Comparison of ENCODE assay signal across 9 mouse cellular contexts in genomic region chr15:83724886-83725269, GRCm38 (mm10). TPM values are rescaled to one million over a fixed set of nuclear protein-coding genes. Genes with fewer than 3 reads are reported as not detected.
DNase-seq lines count a peak whose midpoint lies in the region; ATAC-seq and TF ChIP-seq lines count a peak whose summit lies in the region.
"Had no signal": no experiment of that assay in that cellular context is flagged by ENCODE, and none has a peak within 500 bp of the region (broad histone marks: within the 10 kb centered on the region; RNA-seq: fewer than 3 reads in every experiment).

Gene Scube1 (minus strand): TSS chr15:83725021.

- peak within 1 kb of the TSS; percentile 62 for H3K4me3 ChIP-seq in forebrain, postnatal 0 days (ENCODE audit: low read depth, low read length)
- peak within 1 kb of the TSS; percentile 1 to 45; a peak in 3 of 4 replicates for H3K4me3 ChIP-seq in liver, embryonic 14.5 days (ENCODE audit: insufficient read depth in 1 of 2, low read depth in 2 of 2, low read length in 2 of 2)
- H3K4me3 ChIP-seq in olfactory bulb, adult 2 months (ENCODE audit: insufficient read depth, low read depth, low read length) = peak within 1 kb of the TSS; percentile 48

- H3K4me1 ChIP-seq in forebrain, postnatal 0 days (ENCODE audit: insufficient read depth) = peaks cover 3% of the 10 kb centered on the region; the same call in 1 of the 2 replicates
- H3K4me1 ChIP-seq in liver, embryonic 14.5 days (replicated peaks; ENCODE audit: control insufficient read depth in 2 of 2, insufficient read depth in 2 of 2, low read length in 1 of 2) = no peaks in the 10 kb centered on the region
- H3K4me1 ChIP-seq in olfactory bulb, adult 2 months (ENCODE audit: control insufficient read depth, insufficient read depth, low read length) = peaks cover 16% of the 10 kb centered on the region

- H3K9me3 ChIP-seq in forebrain, postnatal 0 days (ENCODE audit: low read length) = no peaks in the 10 kb centered on the region
- H3K9me3 ChIP-seq in liver, embryonic 14.5 days (ENCODE audit: control insufficient read depth, low read length) = no peaks in the 10 kb centered on the region

- TF ChIP-seq EP300 in liver, embryonic 14.5 days (IDR thresholded peaks at IDR 0.05; ENCODE audit: low read depth) = no peak

- TF ChIP-seq POLR2A in olfactory bulb, adult 2 months (IDR thresholded peaks at IDR 0.05; ENCODE audit: insufficient read depth, low read depth, low read length) = peak; percentile 57

- DNase-seq in CD4-positive helper T cell, adult 2 months (ENCODE audit: low read depth, low spot score) = peak; percentile 43
- DNase-seq in cerebellum, adult 18-20 months = peak; percentile 33 to 57
- DNase-seq in forebrain, postnatal 0 days = peak; percentile 94
- peak; percentile 93 to 94 for DNase-seq in heart, postnatal 14 days
- DNase-seq in large intestine, adult 2 months (ENCODE audit: low read depth, low spot score) = peak; percentile 19
- peak; percentile 10 to 14 (median 11) for DNase-seq in liver, embryonic 14.5 days (ENCODE audit: low read depth in 3 of 3, low spot score in 3 of 3)
- DNase-seq in thymus, postnatal 10 days (ENCODE audit: low spot score in 2 of 2) = peak; percentile 43 to 61

- 3% methylated on average over 40 of the region's 51 CpGs for WGBS in forebrain, postnatal 0 days
- WGBS in large intestine, adult 2 months = under 1% methylated on average over 51 of the region's 51 CpGs
- WGBS in liver, embryonic 14.5 days (ENCODE audit: insufficient replicate concordance) = under 1% methylated on average over 48 of the region's 51 CpGs
- WGBS in olfactory bulb, adult 2 months = under 1% methylated on average over 51 of the region's 51 CpGs

- peak within 1 kb of the TSS; percentile 79 for H3K4me2 ChIP-seq in forebrain, postnatal 0 days (ENCODE audit: low read depth)
- H3K4me2 ChIP-seq in liver, embryonic 14.5 days (ENCODE audit: low read depth) = peak within 1 kb of the TSS; percentile 57

- intact Hi-C loops in heart, postnatal 14 days (cut with DNase I) = loop anchor here (5.0 kb wide), 1 partner anchor 43 kb away; no protein-coding TSS in a partner anchor

- peaks cover 7% of the 10 kb centered on the region; the same call in 1 of the 2 replicates for H3K36me3 ChIP-seq in forebrain, postnatal 0 days (ENCODE audit: insufficient read depth)
- H3K36me3 ChIP-seq in liver, embryonic 14.5 days (replicated peaks; ENCODE audit: control insufficient read depth, insufficient read depth, low read depth) = no peaks in the 10 kb centered on the region

- TF ChIP-seq CTCF in forebrain, postnatal 0 days (IDR thresholded peaks at IDR 0.05; ENCODE audit: low read depth) = no peak
- TF ChIP-seq CTCF in liver, embryonic 14.5 days (IDR thresholded peaks at IDR 0.05; ENCODE audit: low read depth) = no peak
- TF ChIP-seq CTCF in olfactory bulb, adult 2 months (IDR thresholded peaks at IDR 0.05; ENCODE audit: insufficient read depth, low read depth, low read length) = no peak

- peak within 1 kb of the TSS; percentile 50; the same call in 1 of the 2 replicates for H3K27ac ChIP-seq in forebrain, postnatal 0 days (ENCODE audit: low read depth, low read length)
- H3K27ac ChIP-seq in liver, embryonic 14.5 days = no peak within 1 kb of the TSS
- H3K27ac ChIP-seq in olfactory bulb, adult 2 months (ENCODE audit: insufficient read depth, low read depth, low read length) = no peak within 1 kb of the TSS

- ATAC-seq in forebrain, postnatal 0 days = peak; percentile 96
- ATAC-seq in liver, embryonic 14.5 days (ENCODE audit: insufficient read depth) = peak; percentile 58

- H3K9ac ChIP-seq in forebrain, postnatal 0 days = peak within 1 kb of the TSS; percentile 62
- H3K9ac ChIP-seq in liver, embryonic 14.5 days (replicated peaks) = no peak within 1 kb of the TSS

- 0 out of 2 replicates have a peak, but pooled peaks cover 4% of the 10 kb centered on the region for H3K27me3 ChIP-seq in forebrain, postnatal 0 days (ENCODE audit: insufficient read depth, low read length)
- peaks cover 36% of the 10 kb centered on the region for H3K27me3 ChIP-seq in liver, embryonic 14.5 days (ENCODE audit: control insufficient read depth, insufficient read depth, low read length)

RNA-seq across cellular contexts. Expression of gene Scube1, which starts in this region (rescaled TPM):
- total RNA-seq in forebrain, postnatal 0 days (2014; rRNA removed) = 28.1 and 33.5 TPM in 2 replicates
- polyA plus RNA-seq in forebrain, postnatal 0 days (2015; fragmentation: Nextera tagmentation; extraction: Ambion mirVana) = 9.7 and 12.0 TPM in 2 replicates
- 1 to 10 TPM; 3.7 to 4.0 TPM for total RNA-seq in heart, postnatal 14 days (2021)
- polyA plus RNA-seq in large intestine, adult 2 months (2012; rRNA removed) = 8.3 and 12.9 TPM in 2 replicates
- 0.09 and 0.10 TPM in 2 replicates for polyA plus RNA-seq in liver, embryonic 14.5 days (2012; rRNA removed)
- 0.10 TPM in 1 of 2 replicates, not detected in the other for polyA plus RNA-seq in liver, embryonic 14.5 days (2014; fragmentation: Nextera tagmentation; extraction: Ambion mirVana)
- not detected in 2 replicates for polyA plus RNA-seq in olfactory bulb, adult 2 months (2012; ENCODE audit: insufficient read depth, insufficient read length, low replicate concordance, missing spikeins)
- total RNA-seq: CH12.LX had no signal

Comparison
In these comparisons a context has a peak if more than half of its experiments do, and no peak if none do; other contexts are left out.
1. Peak in DNase-seq, ATAC-seq, H3K4me3 ChIP-seq and H3K4me2 ChIP-seq in liver, embryonic 14.5 days; RNA of the gene not detected or under 1 TPM.
2. DNase-seq: peak in every context shown above with its lines; median percentile 94 in forebrain, postnatal 0 days; 94 in heart, postnatal 14 days; 52 in thymus, postnatal 10 days; 45 in cerebellum, adult 18-20 months; 43 in CD4-positive helper T cell, adult 2 months; 19 in large intestine, adult 2 months; 11 in liver, embryonic 14.5 days.